In the genomic region with DNA sequence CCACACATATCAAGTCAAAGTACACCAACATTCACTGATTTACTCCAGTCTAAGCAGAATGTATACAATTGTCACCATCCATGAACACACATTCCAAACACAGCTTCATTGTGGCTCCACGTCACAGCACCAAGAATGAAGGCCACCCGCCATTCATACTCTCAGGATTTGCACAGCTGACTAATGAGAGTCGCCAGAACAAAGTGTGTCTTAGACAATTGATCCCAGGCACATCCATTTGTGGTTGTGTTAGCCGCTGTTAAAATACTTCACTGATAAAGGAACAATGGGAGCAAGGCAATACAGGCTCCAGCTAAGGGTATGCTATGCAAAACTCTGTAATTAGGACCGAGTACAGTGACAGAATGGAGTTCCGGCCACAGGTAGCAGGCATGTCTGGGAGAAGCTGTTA, we compare ENCODE assay signal across 14 mouse cellular contexts.
A peak's percentile ranks its signal among the peaks of the same experiment; 100 is the strongest.
DNase-seq lines count a peak whose midpoint lies in the region; ATAC-seq and TF ChIP-seq lines count a peak whose summit lies in the region.
"Had no signal": no experiment of that assay in that cellular context is flagged by ENCODE, and none has a peak within 500 bp of the region (broad histone marks: within the 10 kb centered on the region; RNA-seq: fewer than 3 reads in every experiment).

No protein-coding gene starts in this region.

- DNase-seq in embryonic facial prominence, embryonic 11.5 days (ENCODE audit: low spot score): no peak
- DNase-seq in limb, embryonic 11.5 days (ENCODE audit: low spot score): no peak
- DNase-seq in midbrain, postnatal 0 days (ENCODE audit: low spot score): no peak
- DNase-seq in thymus, postnatal 14 days: no peak
- no peak for DNase-seq in gastrocnemius, adult 2 months
- no peak for DNase-seq in gastrocnemius, postnatal 14 days
- no peak for DNase-seq in urinary bladder, adult 2 months (ENCODE audit: low spot score)
- DNase-seq: adrenal gland, postnatal 14 days had no signal

- H3K4me2 ChIP-seq in embryonic facial prominence, embryonic 11.5 days (ENCODE audit: low read depth, low read length): no peak overlapping the region
- H3K4me2 ChIP-seq in forebrain, embryonic 15.5 days (replicated peaks): peak overlapping the region; percentile 45
- no peak overlapping the region for H3K4me2 ChIP-seq in limb, embryonic 11.5 days (ENCODE audit: low read depth, severe bottlenecking)
- peak overlapping the region; percentile 39 for H3K4me2 ChIP-seq in midbrain, postnatal 0 days (ENCODE audit: low read depth, low read length, poor library complexity, severe bottlenecking)
- H3K4me2 ChIP-seq: heart, embryonic 11.5 days had no signal

- no peak for TF ChIP-seq CTCF in midbrain, postnatal 0 days (IDR thresholded peaks at IDR 0.05)
- TF ChIP-seq CTCF in gastrocnemius, adult 2 months (IDR thresholded peaks at IDR 0.05): no peak

- H3K9ac ChIP-seq in embryonic facial prominence, embryonic 11.5 days (replicated peaks; ENCODE audit: low read length): no peak overlapping the region
- 0 out of 2 replicates have a peak overlapping the region, but pooled peaks have one; percentile 11 for H3K9ac ChIP-seq in forebrain, embryonic 15.5 days (replicated peaks)
- H3K9ac ChIP-seq in limb, embryonic 11.5 days (ENCODE audit: low read length): no peak overlapping the region
- H3K9ac ChIP-seq in midbrain, postnatal 0 days (replicated peaks; ENCODE audit: low read length, poor library complexity, severe bottlenecking): no peak overlapping the region
- H3K9ac ChIP-seq: liver, embryonic 14.5 days had no signal

- 43% methylated on average over 6 of the region's 6 CpGs for WGBS in embryonic facial prominence, embryonic 11.5 days
- WGBS in forebrain, embryonic 15.5 days: 5% methylated on average over 6 of the region's 6 CpGs
- 72% methylated on average over 6 of the region's 6 CpGs for WGBS in limb, embryonic 11.5 days
- WGBS in midbrain, postnatal 0 days: 32% methylated on average over 6 of the region's 6 CpGs

- H3K9me3 ChIP-seq in embryonic facial prominence, embryonic 11.5 days (replicated peaks; ENCODE audit: control insufficient read depth, low read length): no peaks in the 10 kb centered on the region
- H3K9me3 ChIP-seq in forebrain, embryonic 15.5 days: no peaks in the 10 kb centered on the region
- no peaks in the 10 kb centered on the region for H3K9me3 ChIP-seq in limb, embryonic 11.5 days (ENCODE audit: control insufficient read depth, low read length)
- H3K9me3 ChIP-seq in midbrain, postnatal 0 days (ENCODE audit: low read length): no peaks in the 10 kb centered on the region

- intact Hi-C loops in gastrocnemius, adult 2 months (cut with DNase I): no loop called here
- intact Hi-C loops in gastrocnemius, postnatal 14 days (cut with DNase I; ENCODE audit: low total_unique reads): no loop called here

- H3K4me1 ChIP-seq in embryonic facial prominence, embryonic 11.5 days (ENCODE audit: control insufficient read depth, insufficient read depth, low read length): no peaks in the 10 kb centered on the region
- H3K4me1 ChIP-seq in forebrain, embryonic 15.5 days: peaks cover 11% of the 10 kb centered on the region
- no peaks in the 10 kb centered on the region for H3K4me1 ChIP-seq in limb, embryonic 11.5 days (ENCODE audit: control insufficient read depth, insufficient read depth, low read length)
- peaks cover 5% of the 10 kb centered on the region; the same call in 1 of the 2 replicates for H3K4me1 ChIP-seq in midbrain, postnatal 0 days (ENCODE audit: insufficient read depth, low read length)

- ATAC-seq in embryonic facial prominence, embryonic 11.5 days (replicated peaks; ENCODE audit: insufficient number of reproducible peaks, low FRiP score, low TSS enrichment, low read depth): peak; percentile 49; the same call in 1 of the 2 replicates
- ATAC-seq in forebrain, embryonic 15.5 days (replicated peaks): peak; percentile 80
- peak; percentile 37; the same call in 1 of the 2 replicates for ATAC-seq in limb, embryonic 11.5 days (ENCODE audit: insufficient number of reproducible peaks, low FRiP score, low TSS enrichment, low read depth)
- ATAC-seq in midbrain, postnatal 0 days (ENCODE audit: low FRiP score): peak; percentile 61
- ATAC-seq: Patski had no signal

- no peaks in the 10 kb centered on the region for H3K36me3 ChIP-seq in embryonic facial prominence, embryonic 11.5 days (replicated peaks; ENCODE audit: control insufficient read depth, insufficient read depth, low read depth, low read length)
- no peaks in the 10 kb centered on the region for H3K36me3 ChIP-seq in forebrain, embryonic 15.5 days
- no peaks in the 10 kb centered on the region for H3K36me3 ChIP-seq in limb, embryonic 11.5 days (ENCODE audit: control insufficient read depth, insufficient read depth, low read length)
- H3K36me3 ChIP-seq in midbrain, postnatal 0 days (ENCODE audit: insufficient read depth, low read length): no peaks in the 10 kb centered on the region

- no peaks in the 10 kb centered on the region for H3K27me3 ChIP-seq in embryonic facial prominence, embryonic 11.5 days (ENCODE audit: control insufficient read depth, insufficient read depth, low read length)
- no peaks in the 10 kb centered on the region for H3K27me3 ChIP-seq in forebrain, embryonic 15.5 days
- no peaks in the 10 kb centered on the region for H3K27me3 ChIP-seq in limb, embryonic 11.5 days (ENCODE audit: control insufficient read depth, insufficient read depth, low read length)
- H3K27me3 ChIP-seq in midbrain, postnatal 0 days (ENCODE audit: insufficient read depth, low read length): no peaks in the 10 kb centered on the region
- H3K27me3 ChIP-seq: Patski had no signal

- no peak overlapping the region for H3K4me3 ChIP-seq in embryonic facial prominence, embryonic 11.5 days (ENCODE audit: low read depth, low read length)
- H3K4me3 ChIP-seq in forebrain, embryonic 15.5 days: peak overlapping the region; percentile 24; the same call in 1 of the 2 replicates
- H3K4me3 ChIP-seq in limb, embryonic 11.5 days (ENCODE audit: low read depth, low read length): no peak overlapping the region
- H3K4me3 ChIP-seq in midbrain, postnatal 0 days (ENCODE audit: low read depth, low read length): peak overlapping the region; percentile 14; the same call in 1 of the 2 replicates
- no peak overlapping the region for H3K4me3 ChIP-seq in gastrocnemius, adult 2 months

- H3K27ac ChIP-seq in embryonic facial prominence, embryonic 11.5 days (replicated peaks; ENCODE audit: low read depth, low read length): no peak overlapping the region
- H3K27ac ChIP-seq in forebrain, embryonic 15.5 days (replicated peaks): peak overlapping the region; percentile 53
- no peak overlapping the region for H3K27ac ChIP-seq in limb, embryonic 11.5 days (replicated peaks; ENCODE audit: low read depth, low read length)
- peak overlapping the region; percentile 57 for H3K27ac ChIP-seq in midbrain, postnatal 0 days (ENCODE audit: low read depth, low read length)
- no peak overlapping the region for H3K27ac ChIP-seq in gastrocnemius, adult 2 months
- H3K27ac ChIP-seq: kidney, postnatal 0 days; liver, embryonic 14.5 days; macrophage had no signal

Comparison
In these comparisons a context has a peak if more than half of its experiments do, and no peak if none do; other contexts are left out.
1. H3K27ac ChIP-seq: peak in forebrain, embryonic 15.5 days (single experiment) and midbrain, postnatal 0 days (single experiment); none in embryonic facial prominence, embryonic 11.5 days (single experiment), limb, embryonic 11.5 days (single experiment) and gastrocnemius, adult 2 months (single experiment).
2. H3K4me2 ChIP-seq: peak in forebrain, embryonic 15.5 days (single experiment) and midbrain, postnatal 0 days (single experiment); none in embryonic facial prominence, embryonic 11.5 days (single experiment) and limb, embryonic 11.5 days (single experiment).
3. H3K4me3 ChIP-seq: peak in forebrain, embryonic 15.5 days (single experiment) and midbrain, postnatal 0 days (single experiment); none in embryonic facial prominence, embryonic 11.5 days (single experiment), limb, embryonic 11.5 days (single experiment) and gastrocnemius, adult 2 months (single experiment).
4. Peak in every context shown above with its lines, with median percentiles within 50 percentile points of each other: ATAC-seq.